Mouse (Mus musculus): ENCODE data around the gene Vps13c.

Vps13c gene

DNA sequence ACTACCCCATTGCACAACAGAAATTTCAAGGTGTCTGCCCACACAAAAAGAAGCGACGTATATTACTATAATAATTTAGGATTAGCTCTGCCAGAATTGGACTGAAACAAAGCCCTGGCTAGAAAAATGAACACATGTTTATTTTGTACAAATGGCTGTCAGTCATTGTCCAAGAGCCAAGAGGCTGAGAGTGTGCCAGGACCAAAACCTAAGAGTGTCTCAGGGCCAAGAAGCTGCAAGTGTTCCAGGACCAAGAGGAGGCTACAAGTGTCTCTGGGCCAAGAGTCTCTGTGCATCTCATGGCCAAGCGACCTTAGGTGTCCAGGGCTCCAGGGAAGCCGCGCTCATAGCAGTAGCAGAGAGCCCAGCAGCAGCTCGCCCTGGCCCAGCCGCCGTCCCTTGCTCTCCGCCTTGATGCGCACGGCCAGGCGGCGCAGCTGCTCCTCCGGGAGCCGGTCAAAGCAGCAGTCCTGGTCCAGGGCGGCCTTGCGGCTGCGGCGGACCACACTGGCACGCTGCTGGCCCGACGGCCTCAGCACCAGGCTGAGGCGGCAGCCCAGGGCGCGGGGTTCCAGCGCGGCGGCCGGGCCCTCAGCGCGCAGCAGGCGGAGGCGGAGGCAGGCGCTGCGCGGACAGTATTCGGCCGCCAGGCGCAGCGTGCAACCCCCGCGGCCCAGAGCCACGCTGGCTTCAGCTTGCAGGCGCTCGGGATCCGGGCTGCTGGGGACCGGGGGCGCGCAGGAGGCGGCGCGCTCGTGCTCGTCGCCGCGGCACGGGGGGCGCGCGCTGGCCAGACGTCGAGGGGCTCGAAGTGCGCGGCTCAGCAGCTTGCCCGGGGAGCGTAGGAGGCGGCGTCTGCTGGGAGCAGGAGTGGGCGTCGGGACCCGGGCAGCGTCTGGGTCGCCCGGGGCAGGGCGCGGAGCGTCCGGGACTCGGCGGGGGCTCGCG lies 9.5 kb upstream of the Vps13c start:
- ATAC-seq (ENCODE audit: insufficient number of reproducible peaks, low FRiP score, low TSS enrichment): peak; percentile 80; the same call in 1 of the 2 replicates

DNA sequence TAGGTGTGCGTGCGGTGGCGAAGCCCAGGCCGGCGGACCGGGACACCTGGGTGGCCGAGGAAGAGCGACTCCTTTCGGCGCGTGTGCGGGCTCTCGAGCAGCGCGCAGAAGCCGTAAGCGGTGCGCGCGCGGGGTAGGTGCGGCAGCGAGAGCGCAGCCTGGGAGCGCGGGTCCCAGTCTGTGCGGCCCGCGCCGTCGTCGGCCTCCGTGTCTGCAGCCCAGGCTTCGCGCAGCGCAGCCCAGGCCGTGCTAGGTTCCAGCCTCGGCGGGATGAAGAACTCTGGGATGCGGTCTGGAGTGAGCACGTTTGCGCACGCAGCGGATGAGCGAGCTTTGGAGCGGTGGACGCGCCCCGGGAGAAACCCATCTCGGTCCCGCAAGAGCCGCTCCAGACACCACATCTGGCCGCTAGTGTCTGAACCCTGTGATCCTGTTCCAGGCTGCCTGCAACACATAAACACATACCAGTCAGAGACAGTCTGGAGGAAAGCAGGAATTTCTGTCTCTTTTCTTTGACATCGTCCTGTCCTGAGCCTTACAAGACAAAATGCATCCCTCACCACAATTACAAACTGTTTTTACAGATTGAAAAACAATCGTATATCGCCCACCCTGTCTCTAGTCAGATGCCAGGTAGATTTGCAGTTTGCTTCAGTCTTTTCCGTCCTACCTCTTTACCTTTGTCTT lies 8.7 kb upstream of the Vps13c start:
- ATAC-seq (ENCODE audit: insufficient number of reproducible peaks, low FRiP score, low TSS enrichment): peak; percentile 51; the same call in 1 of the 2 replicates

DNA sequence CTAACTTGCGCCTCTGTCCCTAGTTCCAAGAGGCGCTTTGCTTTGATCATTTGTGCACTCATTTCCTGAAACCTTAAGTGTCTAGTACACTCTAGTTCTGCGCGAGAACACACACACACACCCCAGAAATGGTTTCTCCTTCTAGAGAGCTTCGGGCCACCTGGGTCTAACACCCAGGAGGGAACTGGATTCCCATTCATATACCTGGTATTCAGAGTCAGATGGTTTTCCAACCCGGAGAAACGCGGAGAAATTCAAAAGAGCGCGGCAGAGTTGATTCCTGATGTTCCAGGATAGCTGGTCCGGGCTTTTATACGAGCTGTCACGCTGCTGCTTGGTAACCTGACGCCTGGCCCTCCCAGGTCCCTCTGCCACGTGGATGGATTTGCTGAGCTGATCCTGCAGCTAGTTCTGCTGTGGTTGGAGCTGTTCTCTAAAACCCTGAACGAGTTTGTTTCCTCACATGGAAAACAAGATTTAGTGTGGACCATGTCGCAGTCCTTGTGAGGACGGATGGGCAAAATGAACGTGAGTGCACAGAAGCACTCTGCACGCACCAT lies 8.1 kb upstream of the Vps13c start, which contains the start of gene C2cd4a:
Gene C2cd4a, minus strand, starts transcription at position 285 of the 560 bp plus-strand sequence.
- ATAC-seq (ENCODE audit: insufficient number of reproducible peaks, low FRiP score, low TSS enrichment): no peak

DNA sequence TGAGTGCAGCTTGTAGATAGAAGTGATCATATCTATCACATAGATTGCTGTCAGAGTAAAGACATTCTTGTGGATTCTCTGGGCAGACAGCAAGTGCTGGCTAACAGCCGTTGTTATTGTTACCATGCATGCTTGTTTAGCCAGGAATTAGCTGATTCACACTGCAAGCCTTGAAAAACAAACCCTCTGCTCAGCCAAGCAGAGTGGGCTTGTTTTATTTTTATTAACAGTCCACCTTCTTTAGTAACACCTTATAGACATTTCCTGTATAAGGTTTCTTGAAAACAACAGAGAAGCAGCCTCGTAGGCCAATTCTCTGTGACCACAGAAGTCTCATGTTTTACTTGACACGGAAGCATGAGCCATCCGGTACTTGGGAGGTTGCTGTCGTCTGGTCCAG lies 5.7 kb upstream of the Vps13c start:
- ATAC-seq (ENCODE audit: insufficient number of reproducible peaks, low FRiP score, low TSS enrichment): no peak

DNA sequence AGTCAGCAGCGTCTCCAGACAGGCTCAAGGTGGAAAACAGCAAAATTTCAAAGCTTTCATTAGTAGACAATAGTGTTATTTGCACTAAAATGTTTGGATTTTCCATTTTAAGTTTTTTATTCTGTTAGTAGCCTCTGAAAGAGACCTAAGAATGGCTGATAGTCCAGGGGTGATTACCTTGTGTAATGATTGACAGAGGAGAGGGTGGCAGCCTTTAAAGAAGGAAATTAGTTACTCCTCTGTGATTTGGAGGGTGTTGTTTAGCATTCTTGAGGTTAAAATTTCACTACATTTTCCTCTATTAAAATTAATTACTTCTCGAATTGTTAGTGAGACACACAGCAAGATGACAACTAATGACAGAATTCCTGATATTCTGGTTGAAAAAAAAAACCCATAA lies 2.9 kb upstream of the Vps13c start:
- no peak for ATAC-seq (ENCODE audit: insufficient number of reproducible peaks, low FRiP score, low TSS enrichment)

DNA sequence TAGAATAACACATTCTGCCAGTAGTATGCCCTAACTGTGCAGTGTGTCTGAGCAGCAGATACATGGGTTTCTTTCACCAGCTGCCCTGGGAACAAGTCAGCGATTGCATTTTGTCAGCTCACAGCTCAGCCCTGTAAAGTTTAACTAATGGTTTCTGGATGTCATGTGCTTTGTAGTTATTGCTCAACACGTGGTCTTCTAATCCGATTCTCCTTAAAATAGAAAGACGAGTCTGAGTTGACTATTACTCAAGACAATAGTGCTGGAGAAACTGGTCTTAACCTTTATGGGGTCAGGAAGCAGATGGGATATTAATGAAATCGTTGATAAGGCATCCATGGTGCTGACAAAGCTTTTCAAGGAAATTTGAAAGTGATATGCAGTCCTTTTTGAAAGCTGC lies 2.6 kb downstream of the Vps13c start:
- no peak for ATAC-seq (ENCODE audit: insufficient number of reproducible peaks, low FRiP score, low TSS enrichment)

DNA sequence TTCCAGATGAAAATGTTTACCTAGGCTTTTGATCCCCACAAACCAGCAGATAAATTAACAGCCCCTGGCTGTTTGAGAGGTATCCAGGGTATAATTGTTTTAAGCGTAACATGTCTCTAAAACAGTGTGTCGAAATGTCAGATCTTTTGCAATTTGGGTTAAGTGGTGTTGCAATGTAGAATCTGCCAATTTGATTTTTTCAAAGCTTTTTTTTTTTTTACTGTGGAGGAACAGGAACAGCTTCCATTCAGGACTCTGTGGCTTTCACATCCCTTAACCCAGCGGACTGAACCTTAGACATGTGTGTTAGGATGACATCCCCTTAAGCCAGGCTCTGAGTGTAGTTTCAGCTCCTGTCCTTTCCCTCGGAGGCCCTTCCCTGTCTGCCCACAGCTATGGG lies 4.8 kb downstream of the Vps13c start:
- no peak for ATAC-seq (ENCODE audit: insufficient number of reproducible peaks, low FRiP score, low TSS enrichment)

DNA sequence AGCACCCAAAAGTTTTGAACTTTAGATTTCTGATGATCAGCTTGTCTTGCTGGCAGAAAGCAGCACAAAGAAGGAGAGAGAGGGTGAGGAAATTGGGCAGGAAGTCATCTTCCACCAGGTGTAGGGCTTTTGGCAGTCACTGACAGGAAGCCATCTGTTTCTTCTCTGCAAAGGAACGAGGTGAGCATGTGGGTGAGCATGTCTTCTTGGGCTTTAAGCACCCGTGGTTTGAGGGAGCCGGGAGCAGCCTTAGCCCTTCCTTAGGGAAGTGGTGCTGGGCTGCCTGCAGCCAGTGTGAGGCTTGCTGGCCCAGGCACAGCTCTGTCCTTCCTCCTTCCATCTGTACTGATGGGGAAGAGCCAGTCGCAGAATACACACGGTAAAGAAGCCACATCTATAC lies 5.5 kb downstream of the Vps13c start:
- peak; percentile 87 for ATAC-seq (ENCODE audit: insufficient number of reproducible peaks, low FRiP score, low TSS enrichment)

DNA sequence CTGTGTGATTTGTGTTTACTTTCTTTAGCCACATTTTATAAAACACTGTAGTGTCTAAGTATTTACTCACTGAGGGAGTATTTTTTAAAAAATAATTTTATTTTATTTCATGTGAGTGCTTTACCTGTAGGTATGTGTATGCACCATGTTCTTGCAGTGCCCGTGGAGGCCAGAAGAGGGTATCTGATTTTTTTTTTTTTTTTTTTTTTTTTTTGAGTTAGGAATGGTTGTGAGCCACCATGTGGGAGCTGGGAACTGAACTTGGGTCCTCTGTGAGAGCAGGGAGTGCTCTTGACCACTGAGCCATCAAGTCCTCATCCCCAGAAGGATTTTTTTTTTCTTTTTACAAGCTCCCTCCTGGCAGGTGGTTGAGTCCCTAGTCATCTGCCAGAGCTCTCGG lies 5.9 kb downstream of the Vps13c start:
- ATAC-seq (ENCODE audit: insufficient number of reproducible peaks, low FRiP score, low TSS enrichment): no peak

DNA sequence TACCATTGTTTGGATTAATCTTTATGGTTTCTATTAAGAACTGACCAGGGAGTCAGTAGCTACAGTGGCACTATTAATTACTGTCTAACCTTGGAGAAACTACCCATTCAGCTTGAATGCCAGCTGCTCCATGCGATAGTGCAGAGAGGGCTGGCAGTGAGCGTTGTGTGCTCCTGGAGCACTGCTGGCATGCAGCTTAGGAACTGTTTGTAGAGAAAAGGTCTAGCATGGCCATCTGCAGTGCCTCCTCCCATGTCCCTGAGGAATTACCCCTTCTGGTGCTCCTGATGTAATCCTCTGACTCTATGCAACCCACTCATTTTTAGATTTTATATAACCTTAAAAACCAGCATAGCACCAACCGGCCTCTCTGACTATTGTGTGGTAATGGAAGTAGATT lies 7.4 kb downstream of the Vps13c start:
- ATAC-seq (ENCODE audit: insufficient number of reproducible peaks, low FRiP score, low TSS enrichment): no peak

DNA sequence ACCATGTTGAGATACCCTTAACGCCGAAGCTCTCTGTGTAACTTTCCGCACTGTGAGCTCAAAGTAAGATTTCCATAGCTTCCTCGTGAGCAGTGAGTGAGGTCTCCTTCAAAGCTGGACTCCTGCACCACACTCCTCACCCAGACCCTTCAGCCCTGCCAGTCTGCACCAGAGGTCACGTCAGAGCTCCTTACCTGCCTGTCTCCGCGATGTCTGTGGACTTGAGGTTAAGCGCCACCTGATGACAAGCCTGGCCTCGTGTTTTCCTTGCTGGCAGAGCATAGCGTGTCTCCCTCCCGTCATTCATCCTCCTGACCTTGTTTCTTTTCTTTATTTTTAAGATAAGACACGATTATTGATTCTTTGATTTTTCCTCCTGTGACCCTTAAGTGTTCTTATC lies 9.2 kb downstream of the Vps13c start:
- ATAC-seq (ENCODE audit: insufficient number of reproducible peaks, low FRiP score, low TSS enrichment): no peak

DNA sequence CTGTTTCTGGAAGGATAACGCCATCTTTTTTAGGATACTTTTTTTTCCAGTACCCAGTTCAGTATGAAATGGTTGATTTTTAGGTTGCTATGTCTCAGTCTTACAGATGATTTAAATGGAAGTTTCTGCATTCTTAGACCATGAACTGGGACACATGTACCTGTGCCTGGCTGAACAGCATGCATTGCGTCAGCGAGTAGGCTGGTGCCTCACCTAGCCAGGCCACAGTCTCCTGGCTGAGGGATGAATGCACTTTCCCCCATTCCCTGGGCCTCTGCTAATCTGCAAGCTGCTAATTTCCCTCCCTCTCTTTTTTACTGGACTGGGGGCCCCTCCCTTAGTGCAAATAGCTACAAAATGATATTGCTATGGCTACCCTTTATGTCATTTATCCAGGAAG lies 9.7 kb downstream of the Vps13c start:
- ATAC-seq (ENCODE audit: insufficient number of reproducible peaks, low FRiP score, low TSS enrichment): no peak

DNA sequence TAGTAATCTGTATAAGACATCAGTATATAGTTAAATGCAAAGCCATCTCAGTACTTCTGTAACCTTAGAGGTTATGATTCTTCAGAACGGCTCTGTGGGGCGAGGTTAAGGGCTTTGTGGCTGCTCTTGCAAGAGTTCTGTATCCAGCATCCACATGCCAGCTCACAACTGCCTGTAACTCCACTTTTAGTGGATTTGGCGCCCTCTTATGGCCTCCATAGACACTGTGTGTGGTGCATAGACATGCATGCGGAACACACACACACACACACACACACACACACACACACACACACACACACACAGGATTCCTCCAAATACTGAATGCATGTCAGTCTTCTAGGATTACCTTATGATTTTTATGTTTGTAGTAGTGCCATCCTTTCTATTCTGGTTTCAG lies 11.0 kb downstream of the Vps13c start:
- ATAC-seq (ENCODE audit: insufficient number of reproducible peaks, low FRiP score, low TSS enrichment): no peak

DNA sequence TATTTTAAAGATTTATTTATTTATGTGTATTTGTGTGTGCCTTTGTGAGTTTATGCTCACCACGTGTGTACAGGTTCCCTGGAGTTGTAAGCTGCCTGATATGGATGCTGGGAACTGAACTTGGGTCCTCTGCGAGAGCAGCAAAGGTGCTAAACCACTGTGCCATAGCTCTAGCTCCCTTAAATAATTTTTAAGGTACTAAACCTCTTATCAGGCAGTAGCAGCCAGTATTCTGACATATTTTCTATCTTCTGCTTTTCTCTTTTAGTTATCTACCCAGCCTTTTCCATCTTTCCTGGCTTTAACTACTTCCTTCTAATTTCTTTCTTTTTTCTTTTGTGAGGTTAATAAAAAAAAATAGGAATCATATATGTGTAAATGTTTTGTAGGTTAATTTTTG lies 20.1 kb downstream of the Vps13c start:
- ATAC-seq (ENCODE audit: insufficient number of reproducible peaks, low FRiP score, low TSS enrichment): no peak

DNA sequence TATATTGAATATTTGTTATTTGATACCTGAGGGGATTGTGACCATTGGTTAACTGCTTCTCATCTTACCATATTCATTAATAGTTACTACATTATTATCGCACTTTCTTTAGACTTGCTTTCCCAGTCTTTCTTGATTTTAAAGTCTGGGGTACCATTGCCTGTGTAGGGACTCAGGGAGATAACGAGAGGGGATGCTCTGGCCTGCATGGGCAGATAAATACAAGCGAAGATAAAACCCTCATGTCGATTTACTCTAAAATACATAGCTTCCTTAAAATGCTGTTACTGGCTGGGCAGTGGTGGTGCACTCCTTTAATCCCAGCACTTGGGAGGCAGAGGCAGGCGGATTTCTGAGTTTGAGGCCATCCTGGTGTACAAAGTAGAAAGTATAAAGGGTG lies 23.1 kb downstream of the Vps13c start:
- no peak for ATAC-seq (ENCODE audit: insufficient number of reproducible peaks, low FRiP score, low TSS enrichment)

DNA sequence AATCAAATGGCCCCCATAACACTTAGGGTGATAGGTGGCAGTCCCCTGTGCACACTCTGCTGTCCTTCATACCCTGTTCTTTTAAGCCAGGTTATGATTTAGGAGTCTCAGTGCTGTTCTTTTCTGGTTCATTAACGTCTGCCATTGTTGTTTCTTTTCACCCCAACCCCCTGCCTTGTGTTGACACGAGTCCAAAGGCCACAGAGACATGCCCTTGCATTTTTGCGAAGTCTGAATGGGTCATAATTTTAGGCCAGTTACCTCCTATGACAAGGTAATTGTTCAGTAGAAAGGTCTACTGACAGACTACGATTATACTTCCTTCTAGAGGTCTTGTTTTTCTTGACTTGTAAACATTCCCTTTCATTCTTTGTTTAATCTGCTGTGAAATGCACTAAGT lies 23.8 kb downstream of the Vps13c start:
- ATAC-seq (ENCODE audit: insufficient number of reproducible peaks, low FRiP score, low TSS enrichment): no peak

DNA sequence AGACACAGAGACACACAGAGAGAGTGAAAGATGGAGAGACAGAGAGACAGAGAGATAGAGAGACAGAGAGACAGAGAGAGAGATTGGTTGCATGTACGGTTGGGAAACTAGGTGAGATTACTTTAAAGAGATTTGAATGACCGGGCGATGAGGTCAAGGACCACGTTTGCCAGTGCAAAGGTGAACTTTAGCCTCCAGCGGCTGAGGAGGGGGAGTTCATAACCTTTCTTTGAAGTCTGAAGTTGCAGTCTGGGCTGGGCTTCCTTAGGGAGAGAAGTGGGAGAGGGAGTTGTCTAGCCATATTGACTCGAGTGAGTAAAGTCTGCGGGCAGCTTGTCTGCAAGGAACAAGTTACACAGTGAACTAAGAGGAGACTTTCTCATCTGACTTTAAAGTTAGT lies 25.2 kb downstream of the Vps13c start:
- ATAC-seq (ENCODE audit: insufficient number of reproducible peaks, low FRiP score, low TSS enrichment): no peak

DNA sequence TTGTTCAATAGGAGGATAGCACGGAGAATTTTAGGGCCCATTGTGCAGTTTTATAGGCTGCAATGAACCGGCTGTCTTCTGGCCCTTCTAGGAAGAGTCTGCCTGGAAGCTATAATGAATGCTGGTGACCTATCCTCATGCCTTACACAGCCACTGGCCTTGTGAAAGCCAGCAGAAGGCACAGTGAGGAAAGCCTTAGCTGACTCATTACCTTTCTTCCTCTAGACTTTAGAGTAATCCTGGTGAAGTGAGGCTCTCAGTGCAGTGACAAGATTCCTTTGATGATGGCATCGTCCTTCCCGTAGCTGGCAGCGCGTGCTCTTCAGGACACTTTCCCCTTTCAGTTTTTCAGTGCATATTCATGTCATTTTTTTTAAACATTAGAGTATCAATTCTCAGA lies 27.2 kb downstream of the Vps13c start:
- no peak for ATAC-seq (ENCODE audit: insufficient number of reproducible peaks, low FRiP score, low TSS enrichment)

DNA sequence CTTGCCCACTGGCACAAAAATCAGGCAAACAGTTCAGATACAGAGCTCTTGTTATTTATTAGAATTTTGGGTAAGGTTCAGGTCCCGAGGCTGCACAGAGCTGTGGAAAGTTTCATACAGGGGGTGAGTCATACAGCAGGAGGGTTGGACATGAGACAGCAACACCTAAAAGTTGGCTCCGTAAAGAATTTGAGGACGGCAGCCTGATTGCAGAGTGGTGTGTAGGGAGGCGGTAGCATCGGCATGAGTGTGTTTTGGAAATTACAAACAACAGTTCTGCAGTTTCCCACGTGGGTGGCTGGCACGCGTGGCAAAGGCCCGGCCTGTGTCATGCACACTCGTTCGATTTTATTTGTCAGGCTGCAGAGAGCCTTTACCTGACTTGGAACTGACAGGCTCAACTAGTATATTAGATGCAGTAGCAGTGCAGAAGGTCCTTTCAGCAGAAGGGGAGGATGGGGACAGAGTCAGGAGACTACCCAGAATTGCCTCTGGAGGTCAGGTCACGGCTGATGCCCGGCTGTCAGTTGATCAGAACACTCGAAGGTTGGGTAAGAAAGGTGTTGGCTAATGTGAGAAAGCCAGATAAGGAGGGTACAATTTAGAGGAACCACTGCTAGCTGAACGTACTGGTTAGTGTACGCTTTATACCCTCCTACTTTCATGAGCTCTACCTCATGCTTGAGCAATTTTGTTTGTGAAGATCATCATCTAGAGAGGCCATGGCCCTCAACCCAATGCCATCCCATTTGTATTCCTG lies 29.7 kb downstream of the Vps13c start:
- ATAC-seq (ENCODE audit: insufficient number of reproducible peaks, low FRiP score, low TSS enrichment): no peak

DNA sequence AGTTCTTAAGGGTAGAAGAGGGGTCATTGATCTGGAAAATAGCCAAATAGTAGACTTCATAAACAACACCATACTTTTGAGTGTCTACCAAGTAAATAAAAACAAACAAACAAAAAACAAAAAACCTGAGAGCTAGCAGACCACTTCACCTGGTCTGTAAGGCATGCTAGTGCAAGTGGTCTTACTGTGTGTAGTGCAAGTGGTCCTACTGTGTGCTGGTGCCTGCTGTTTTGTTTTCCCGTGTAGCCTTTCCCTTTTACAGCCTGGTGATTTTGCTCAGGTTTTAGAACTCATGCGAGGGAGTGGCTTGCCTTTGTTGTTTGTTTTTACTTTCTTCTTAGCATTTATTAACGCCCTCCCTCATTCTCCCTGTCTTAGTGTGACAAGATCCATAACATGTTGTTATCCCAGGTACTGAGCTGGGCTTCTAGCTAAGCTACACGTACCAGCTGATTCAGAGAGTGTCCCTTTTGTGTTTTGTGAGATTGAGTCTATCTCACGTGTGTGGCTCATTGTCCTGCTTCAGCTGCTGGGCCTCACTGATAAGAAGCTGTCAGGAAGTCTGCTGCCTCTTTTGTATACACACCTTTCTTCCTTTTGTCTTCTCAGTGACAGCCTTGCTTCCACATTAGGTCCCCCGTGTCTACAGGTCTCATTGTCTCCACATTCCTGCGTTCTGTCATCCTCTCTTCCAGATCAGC lies 34.5 kb downstream of the Vps13c start:
- ATAC-seq (ENCODE audit: insufficient number of reproducible peaks, low FRiP score, low TSS enrichment): no peak
